Mouse (Mus musculus): ENCODE measurements around the gene Zfp846.

DNA sequence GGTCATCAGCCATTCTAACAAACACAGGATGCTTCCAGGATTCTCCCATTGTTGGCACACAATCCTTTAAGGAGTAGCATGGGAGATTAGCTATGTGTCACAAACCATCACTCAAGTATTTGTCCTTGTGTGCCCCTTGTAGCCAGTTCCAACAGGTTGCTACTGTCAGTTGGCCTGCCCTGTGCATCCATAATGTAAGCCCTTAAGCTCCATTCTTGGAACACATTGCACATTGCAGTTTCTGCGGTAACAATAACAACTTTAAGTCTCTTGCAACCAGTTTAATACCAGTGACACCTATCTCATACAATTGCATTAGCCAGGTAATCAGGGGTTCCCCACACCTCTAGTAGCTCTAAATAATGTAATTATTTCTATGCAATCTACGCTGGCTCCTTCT, 44.5 kb upstream of the Zfp846 start:
- TF ChIP-seq POLR2A (IDR thresholded peaks at IDR 0.05; ENCODE audit: extremely low read depth, insufficient read depth, low read length) (no peak), CTCF (IDR thresholded peaks at IDR 0.05; ENCODE audit: low read depth, low read length) (no peak)
